Mouse (Mus musculus): Measurements from ENCODE around the gene Tmc8.

GRCm38 (mm10) chr11:117820173-117820572, 38.3 kb downstream of the Tmc8 start:
- no peak for TF ChIP-seq POLR2A (IDR thresholded peaks at IDR 0.05; ENCODE audit: low read depth, low read length)
- TF ChIP-seq CTCF (IDR thresholded peaks at IDR 0.05; ENCODE audit: borderline replicate concordance, insufficient read depth, low read length) = no peak
